Mouse (Mus musculus): Measurements from ENCODE around the gene Hivep3.

DNA sequence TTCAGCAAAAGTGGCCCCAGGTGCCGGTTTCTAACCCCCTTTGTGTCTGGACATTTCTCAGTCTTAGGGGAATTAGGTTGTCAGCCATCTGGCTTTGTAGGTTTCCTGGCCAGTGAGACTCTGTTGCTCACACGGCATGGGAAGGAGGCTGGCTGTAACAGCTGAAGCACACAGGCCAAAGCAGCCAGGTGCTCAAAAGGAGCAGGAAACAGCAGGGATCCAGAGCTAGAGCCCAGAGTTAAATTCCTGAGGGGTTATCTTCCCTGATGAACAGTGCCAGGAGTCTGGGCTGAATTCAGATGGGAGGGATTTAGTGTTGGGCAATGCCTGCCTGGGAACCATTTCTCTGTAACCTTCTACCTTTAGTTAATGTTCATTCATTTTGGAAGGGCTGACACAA, 35.2 kb upstream of the Hivep3 start:
- TF ChIP-seq POLR2A (IDR thresholded peaks at IDR 0.05; ENCODE audit: control insufficient read depth, low read depth, low read length) (no peak), CTCF (IDR thresholded peaks at IDR 0.05; ENCODE audit: control insufficient read depth, insufficient read depth, insufficient replicate concordance, low read depth, low read length) (no peak)
